31 mouse cellular contexts compared by ENCODE assay signal in genomic region chr3:55078233-55078632, GRCm38 (mm10). TPM values are rescaled to one million over a fixed set of nuclear protein-coding genes. Genes with fewer than 3 reads are reported as not detected.
DNase-seq lines count a peak whose midpoint lies in the region; ATAC-seq and TF ChIP-seq lines count a peak whose summit lies in the region.
"Had no signal": no experiment of that assay in that cellular context is flagged by ENCODE, and none has a peak within 500 bp of the region (broad histone marks: within the 10 kb centered on the region; RNA-seq: fewer than 3 reads in every experiment).

No protein-coding gene starts in this region.

- H3K4me1 ChIP-seq in midbrain, embryonic 14.5 days (ENCODE audit: control insufficient read depth, insufficient read depth, low read length), result peaks cover 4% of the 10 kb centered on the region
- H3K4me1 ChIP-seq in midbrain, embryonic 16.5 days (ENCODE audit: control insufficient read depth, insufficient read depth, low read length), result no peaks in the 10 kb centered on the region; the same call in 1 of the 2 replicates
- H3K4me1 ChIP-seq in limb, embryonic 14.5 days (ENCODE audit: control insufficient read depth, insufficient read depth, low read length), result no peaks in the 10 kb centered on the region
- H3K4me1 ChIP-seq in neural tube, embryonic 14.5 days (ENCODE audit: control insufficient read depth, insufficient read depth, low read length), result no peaks in the 10 kb centered on the region
- H3K4me1 ChIP-seq: embryonic facial prominence, embryonic 15.5 days had no signal

- 26% methylated on average over 6 of the region's 6 CpGs for WGBS in midbrain, embryonic 14.5 days
- WGBS in midbrain, embryonic 16.5 days, result 30% methylated on average over 6 of the region's 6 CpGs
- 29% methylated on average over 6 of the region's 6 CpGs for WGBS in limb, embryonic 14.5 days
- WGBS in neural tube, embryonic 14.5 days, result 12% methylated on average over 6 of the region's 6 CpGs

- TF ChIP-seq POLR2A in limb, embryonic 14.5 days (IDR thresholded peaks at IDR 0.05; ENCODE audit: borderline replicate concordance, extremely low read depth, insufficient read depth, insufficient read length), result no peak

- H3K27me3 ChIP-seq in midbrain, embryonic 14.5 days (ENCODE audit: control insufficient read depth, insufficient read depth, low read length), result no peaks in the 10 kb centered on the region
- H3K27me3 ChIP-seq in midbrain, embryonic 16.5 days (ENCODE audit: control insufficient read depth, insufficient read depth, low read depth, low read length), result no peaks in the 10 kb centered on the region
- no peaks in the 10 kb centered on the region for H3K27me3 ChIP-seq in limb, embryonic 14.5 days (ENCODE audit: control insufficient read depth, insufficient read depth, low read length)
- H3K27me3 ChIP-seq in neural tube, embryonic 14.5 days (ENCODE audit: control insufficient read depth, insufficient read depth, low read length), result no peaks in the 10 kb centered on the region
- H3K27me3 ChIP-seq: embryonic facial prominence, embryonic 15.5 days; forebrain, embryonic 15.5 days; heart, embryonic 13.5 days; limb, embryonic 15.5 days; megakaryocyte, embryonic 14.5 days had no signal

- H3K36me3 ChIP-seq in midbrain, embryonic 14.5 days (ENCODE audit: control insufficient read depth, insufficient read depth, low read length), result no peaks in the 10 kb centered on the region
- H3K36me3 ChIP-seq in midbrain, embryonic 16.5 days (ENCODE audit: control insufficient read depth, insufficient read depth, low read length), result no peaks in the 10 kb centered on the region
- no peaks in the 10 kb centered on the region for H3K36me3 ChIP-seq in limb, embryonic 14.5 days (ENCODE audit: control insufficient read depth, insufficient read depth, low read length)
- H3K36me3 ChIP-seq in neural tube, embryonic 14.5 days (ENCODE audit: control insufficient read depth, insufficient read depth, low read length), result no peaks in the 10 kb centered on the region
- H3K36me3 ChIP-seq: embryonic facial prominence, embryonic 15.5 days; forebrain, embryonic 15.5 days; heart, embryonic 13.5 days; limb, embryonic 15.5 days had no signal

- no peak for ATAC-seq in midbrain, embryonic 14.5 days (ENCODE audit: low FRiP score, low TSS enrichment)
- no peak for ATAC-seq in midbrain, embryonic 16.5 days
- peak; percentile 38; the same call in 1 of the 2 replicates for ATAC-seq in limb, embryonic 14.5 days (ENCODE audit: low FRiP score, low read depth)
- peak; percentile 72; the same call in 1 of the 2 replicates for ATAC-seq in neural tube, embryonic 14.5 days (ENCODE audit: low read depth)
- no peak for ATAC-seq in activated CD4-positive, CD25-positive, alpha-beta regulatory T cell, adult 4 months
- ATAC-seq: CD4-positive, CD25-positive, alpha-beta regulatory T cell, adult 4 months; forebrain, embryonic 15.5 days had no signal

- H3K4me2 ChIP-seq in midbrain, embryonic 14.5 days (ENCODE audit: low read length), result no peak overlapping the region
- no peak overlapping the region for H3K4me2 ChIP-seq in midbrain, embryonic 16.5 days (ENCODE audit: low read length)
- H3K4me2 ChIP-seq in limb, embryonic 14.5 days (replicated peaks; ENCODE audit: low read depth, low read length, severe bottlenecking), result no peak overlapping the region
- no peak overlapping the region for H3K4me2 ChIP-seq in neural tube, embryonic 14.5 days (ENCODE audit: low read depth, low read length)
- H3K4me2 ChIP-seq: embryonic facial prominence, embryonic 15.5 days; forebrain, embryonic 15.5 days; heart, embryonic 13.5 days; limb, embryonic 15.5 days; lung, embryonic 14.5 days had no signal

- intact Hi-C loops in heart, postnatal 10 days (cut with DNase I), result no loop called here

- no peaks in the 10 kb centered on the region for H3K9me3 ChIP-seq in midbrain, embryonic 14.5 days (ENCODE audit: control insufficient read depth, low read length)
- H3K9me3 ChIP-seq in midbrain, embryonic 16.5 days (replicated peaks; ENCODE audit: control insufficient read depth, low read length, poor library complexity, severe bottlenecking), result no peaks in the 10 kb centered on the region
- H3K9me3 ChIP-seq in limb, embryonic 14.5 days (ENCODE audit: control insufficient read depth, low read length), result no peaks in the 10 kb centered on the region
- H3K9me3 ChIP-seq in neural tube, embryonic 14.5 days (ENCODE audit: control insufficient read depth, low read length), result no peaks in the 10 kb centered on the region
- H3K9me3 ChIP-seq: embryonic facial prominence, embryonic 15.5 days; forebrain, embryonic 15.5 days; heart, embryonic 13.5 days; limb, embryonic 15.5 days; megakaryocyte, embryonic 14.5 days had no signal

- H3K9ac ChIP-seq in midbrain, embryonic 14.5 days (replicated peaks; ENCODE audit: low read length), result no peak overlapping the region
- H3K9ac ChIP-seq in midbrain, embryonic 16.5 days (ENCODE audit: low read depth, low read length), result no peak overlapping the region
- no peak overlapping the region for H3K9ac ChIP-seq in limb, embryonic 14.5 days (ENCODE audit: low read depth, low read length, severe bottlenecking)
- H3K9ac ChIP-seq in neural tube, embryonic 14.5 days (replicated peaks; ENCODE audit: low read depth, low read length), result no peak overlapping the region
- H3K9ac ChIP-seq: embryonic facial prominence, embryonic 15.5 days; forebrain, embryonic 15.5 days; heart, embryonic 13.5 days; limb, embryonic 15.5 days; liver, embryonic 14.5 days; lung, embryonic 14.5 days had no signal

- peak; percentile 31 for DNase-seq in heart, adult 11 months
- no peak for DNase-seq in heart, postnatal 10 days
- peak; percentile 45 for DNase-seq in midbrain, embryonic 14.5 days
- peak; percentile 46 for DNase-seq in limb, embryonic 14.5 days (ENCODE audit: low spot score)
- DNase-seq in left cerebral cortex, adult 9 months (ENCODE audit: low spot score in 2 of 2), result no peak
- DNase-seq: adrenal gland, postnatal 36 days; cerebellum, adult 9-11 months; gastrocnemius, postnatal 25 days; heart, adult 2 months; kidney, adult 11 months; kidney, postnatal 10 days; lung, embryonic 14.5 days; lung, postnatal 36 days; thymus, adult 2 months; thymus, postnatal 4 days had no signal

- no peak overlapping the region for H3K27ac ChIP-seq in midbrain, embryonic 14.5 days (replicated peaks; ENCODE audit: low read depth, low read length)
- H3K27ac ChIP-seq in midbrain, embryonic 16.5 days (ENCODE audit: low read length), result no peak overlapping the region
- no peak overlapping the region for H3K27ac ChIP-seq in limb, embryonic 14.5 days (replicated peaks; ENCODE audit: low read depth, low read length)
- H3K27ac ChIP-seq in neural tube, embryonic 14.5 days (ENCODE audit: low read depth, low read length), result peak overlapping the region; percentile 62; the same call in 1 of the 2 replicates
- H3K27ac ChIP-seq: embryonic facial prominence, embryonic 15.5 days; forebrain, embryonic 15.5 days; heart, adult 2 months; heart, embryonic 13.5 days; limb, embryonic 15.5 days; liver, embryonic 14.5 days; stomach, postnatal 0 days had no signal

- no peak overlapping the region for H3K4me3 ChIP-seq in midbrain, embryonic 14.5 days (replicated peaks; ENCODE audit: low read depth, low read length)
- no peak overlapping the region for H3K4me3 ChIP-seq in midbrain, embryonic 16.5 days (ENCODE audit: low read depth, low read length)
- H3K4me3 ChIP-seq in limb, embryonic 14.5 days (replicated peaks; ENCODE audit: low read length), result no peak overlapping the region
- H3K4me3 ChIP-seq in neural tube, embryonic 14.5 days (ENCODE audit: low read depth, low read length), result no peak overlapping the region
- H3K4me3 ChIP-seq: embryonic facial prominence, embryonic 15.5 days; forebrain, embryonic 15.5 days; heart, adult 2 months; heart, embryonic 13.5 days; limb, embryonic 15.5 days; megakaryocyte, embryonic 14.5 days had no signal

RNA-seq across cellular contexts. Expression of gene Ccna1, which starts 22.9 kb away (rescaled TPM):
- under 1 TPM; 0.31 to 0.60 TPM for total RNA-seq in heart, postnatal 10 days (2021)
- polyA plus RNA-seq in midbrain, embryonic 14.5 days (2014; fragmentation: Nextera tagmentation; extraction: Ambion mirVana), result 1.1 and 2.2 TPM in 2 replicates
- polyA plus RNA-seq in midbrain, embryonic 16.5 days (2015; fragmentation: Nextera tagmentation; extraction: Ambion mirVana), result 1.8 and 2.2 TPM in 2 replicates
- polyA plus RNA-seq in limb, embryonic 14.5 days (2012; rRNA removed), result 2.4 and 2.6 TPM in 2 replicates
- polyA plus RNA-seq in limb, embryonic 14.5 days (2014; fragmentation: Nextera tagmentation; extraction: Ambion mirVana), result 1.7 and 2.5 TPM in 2 replicates
- 0.70 and 1.1 TPM in 2 replicates for polyA plus RNA-seq in neural tube, embryonic 14.5 days (2014; fragmentation: Nextera tagmentation; extraction: Ambion mirVana)
- not detected for polyA plus RNA-seq in activated CD4-positive, CD25-positive, alpha-beta regulatory T cell, adult 4 months (2017; shearing (Covaris generic))
- total RNA-seq: adrenal gland, adult 18-20 months; adrenal gland, postnatal 36 days; common myeloid progenitor, adult 5-6 weeks; gastrocnemius, postnatal 25 days; heart, adult 2 months; heart, postnatal 25 days had no signal
- polyA plus RNA-seq: CD4-positive, CD25-positive, alpha-beta regulatory T cell, adult 4 months had no signal

RNA-seq across cellular contexts. Expression of gene Spg20, which starts 33.7 kb away (rescaled TPM):
- total RNA-seq in heart, postnatal 10 days (2021), result 10 to 100 TPM; 38.7 to 45.3 TPM
- 11.8 and 16.4 TPM in 2 replicates for polyA plus RNA-seq in midbrain, embryonic 14.5 days (2014; fragmentation: Nextera tagmentation; extraction: Ambion mirVana)
- 13.3 and 14.6 TPM in 2 replicates for polyA plus RNA-seq in midbrain, embryonic 16.5 days (2015; fragmentation: Nextera tagmentation; extraction: Ambion mirVana)
- polyA plus RNA-seq in limb, embryonic 14.5 days (2012; rRNA removed), result 52.3 and 53.2 TPM in 2 replicates
- polyA plus RNA-seq in limb, embryonic 14.5 days (2014; fragmentation: Nextera tagmentation; extraction: Ambion mirVana), result 80.0 and 81.1 TPM in 2 replicates
- 15.8 and 19.6 TPM in 2 replicates for polyA plus RNA-seq in neural tube, embryonic 14.5 days (2014; fragmentation: Nextera tagmentation; extraction: Ambion mirVana)
- polyA plus RNA-seq in activated CD4-positive, CD25-positive, alpha-beta regulatory T cell, adult 4 months (2017; shearing (Covaris generic)), result 10 to 100 TPM; 15.8 to 18.6 TPM

RNA-seq across cellular contexts. Expression of gene Ccdc169, which starts 58.9 kb away (rescaled TPM):
- total RNA-seq in heart, postnatal 10 days (2021), result under 1 TPM; 0.10 to 0.15 TPM
- 0.12 TPM in 1 of 2 replicates, not detected in the other for polyA plus RNA-seq in midbrain, embryonic 14.5 days (2014; fragmentation: Nextera tagmentation; extraction: Ambion mirVana)
- 0.10 TPM in 1 of 2 replicates, not detected in the other for polyA plus RNA-seq in midbrain, embryonic 16.5 days (2015; fragmentation: Nextera tagmentation; extraction: Ambion mirVana)
- 0.10 and 0.11 TPM in 2 replicates for polyA plus RNA-seq in limb, embryonic 14.5 days (2012; rRNA removed)
- 0.07 and 0.25 TPM in 2 replicates for polyA plus RNA-seq in limb, embryonic 14.5 days (2014; fragmentation: Nextera tagmentation; extraction: Ambion mirVana)
- 0.11 and 0.18 TPM in 2 replicates for polyA plus RNA-seq in neural tube, embryonic 14.5 days (2014; fragmentation: Nextera tagmentation; extraction: Ambion mirVana)
- polyA plus RNA-seq in activated CD4-positive, CD25-positive, alpha-beta regulatory T cell, adult 4 months (2017; shearing (Covaris generic)), result not detected
- total RNA-seq: adrenal gland, adult 18-20 months; gastrocnemius, postnatal 25 days; heart, adult 2 months; layer of hippocampus, postnatal 14 days had no signal
- polyA plus RNA-seq: CD4-positive, CD25-positive, alpha-beta regulatory T cell, adult 4 months; heart, adult 2 months; liver, embryonic 14.5 days; lung, embryonic 14.5 days; small intestine, adult 2 months; thymus, adult 2 months had no signal

Comparison
In these comparisons a context has a peak if more than half of its experiments do, and no peak if none do; other contexts are left out.
1. DNase-seq: peak in heart, adult 11 months (single experiment), midbrain, embryonic 14.5 days (single experiment) and limb, embryonic 14.5 days (single experiment); none in heart, postnatal 10 days (0 of 2) and left cerebral cortex, adult 9 months (0 of 2).
2. ATAC-seq: peak in limb, embryonic 14.5 days (single experiment) and neural tube, embryonic 14.5 days (single experiment); none in midbrain, embryonic 14.5 days (single experiment), midbrain, embryonic 16.5 days (single experiment) and activated CD4-positive, CD25-positive, alpha-beta regulatory T cell, adult 4 months (single experiment).